Comparison of ENCODE assay signal across 9 mouse cellular contexts in genomic region chr1:52501688-52502133, GRCm38 (mm10). TPM values are rescaled to one million over a fixed set of nuclear protein-coding genes. Genes with fewer than 3 reads are reported as not detected.
DNase-seq lines count a peak whose midpoint lies in the region; ATAC-seq and TF ChIP-seq lines count a peak whose summit lies in the region.
"Had no signal": no experiment of that assay in that cellular context is flagged by ENCODE, and none has a peak within 500 bp of the region (broad histone marks: within the 10 kb centered on the region; RNA-seq: fewer than 3 reads in every experiment).

No protein-coding gene starts in this region.

- H3K9me3 ChIP-seq in heart, embryonic 16.5 days (replicated peaks; ENCODE audit: control insufficient read depth, low read length), result no peaks in the 10 kb centered on the region
- H3K9me3 ChIP-seq in intestine, postnatal 0 days (ENCODE audit: control insufficient read depth), result no peaks in the 10 kb centered on the region
- H3K9me3 ChIP-seq: embryonic facial prominence, embryonic 13.5 days had no signal

- H3K27ac ChIP-seq in heart, embryonic 16.5 days (ENCODE audit: low read length), result peak overlapping the region; percentile 27; the same call in 1 of the 2 replicates
- no peak overlapping the region for H3K27ac ChIP-seq in intestine, postnatal 0 days (ENCODE audit: low read depth, low read length)
- H3K27ac ChIP-seq: embryonic facial prominence, embryonic 13.5 days had no signal

- peaks cover 5% of the 10 kb centered on the region for H3K4me1 ChIP-seq in heart, embryonic 16.5 days (ENCODE audit: control insufficient read depth, insufficient read depth, low read length)
- no peaks in the 10 kb centered on the region for H3K4me1 ChIP-seq in intestine, postnatal 0 days (replicated peaks; ENCODE audit: control insufficient read depth, insufficient read depth, low read length)

- no peak for TF ChIP-seq CTCF in intestine, postnatal 0 days (IDR thresholded peaks at IDR 0.05; ENCODE audit: low read depth)

- no peaks in the 10 kb centered on the region for H3K36me3 ChIP-seq in heart, embryonic 16.5 days (ENCODE audit: control insufficient read depth, insufficient read depth)
- no peaks in the 10 kb centered on the region for H3K36me3 ChIP-seq in intestine, postnatal 0 days (ENCODE audit: control insufficient read depth, insufficient read depth)
- H3K36me3 ChIP-seq: embryonic facial prominence, embryonic 13.5 days had no signal

- 54% methylated on average over 10 of the region's 10 CpGs for WGBS in heart, embryonic 16.5 days
- WGBS in intestine, postnatal 0 days, result 26% methylated on average over 10 of the region's 10 CpGs

- H3K9ac ChIP-seq in heart, embryonic 16.5 days (ENCODE audit: low read length), result no peak overlapping the region
- no peak overlapping the region for H3K9ac ChIP-seq in intestine, postnatal 0 days (ENCODE audit: low read depth, low read length)
- H3K9ac ChIP-seq: embryonic facial prominence, embryonic 13.5 days had no signal

- no peak overlapping the region for H3K4me2 ChIP-seq in heart, embryonic 16.5 days (ENCODE audit: low read depth, low read length)
- no peak overlapping the region for H3K4me2 ChIP-seq in intestine, postnatal 0 days (replicated peaks; ENCODE audit: low read depth)

- no peak overlapping the region for H3K4me3 ChIP-seq in heart, embryonic 16.5 days (ENCODE audit: low read length)
- H3K4me3 ChIP-seq in intestine, postnatal 0 days (ENCODE audit: low read depth, low read length), result no peak overlapping the region
- H3K4me3 ChIP-seq: embryonic facial prominence, embryonic 13.5 days had no signal

- H3K27me3 ChIP-seq in heart, embryonic 16.5 days (ENCODE audit: control insufficient read depth, insufficient read depth, low read length), result no peaks in the 10 kb centered on the region
- H3K27me3 ChIP-seq in intestine, postnatal 0 days (replicated peaks; ENCODE audit: control insufficient read depth, insufficient read depth, low read length), result no peaks in the 10 kb centered on the region
- H3K27me3 ChIP-seq: embryonic facial prominence, embryonic 13.5 days had no signal

- DNase-seq in heart, adult 18-20 months, result no peak
- peak; percentile 67 for DNase-seq in Muller cell, postnatal 12 days (ENCODE audit: inconsistent ontology term)
- DNase-seq in kidney, adult 8-10 months, result peak; percentile 80 to 84
- DNase-seq in lung, postnatal 4 days, result peak; percentile 25 to 36
- DNase-seq in left cerebral cortex, adult 8-10 months (ENCODE audit: low spot score in 2 of 2), result no peak
- no peak for DNase-seq in ovary, adult 18-20 months (ENCODE audit: low spot score)

- ATAC-seq in heart, embryonic 16.5 days (replicated peaks; ENCODE audit: extremely low read depth, insufficient read depth, low FRiP score), result no peak
- ATAC-seq in intestine, postnatal 0 days, result no peak

RNA-seq across cellular contexts. Expression of gene Nab1, which starts 1.2 kb away (rescaled TPM):
- 15.9 and 16.0 TPM in 2 replicates for polyA plus RNA-seq in heart, embryonic 16.5 days (2015; fragmentation: Nextera tagmentation; extraction: Ambion mirVana)
- total RNA-seq in heart, adult 18-20 months (2021), result 10 to 100 TPM; 21.1 to 21.5 TPM
- total RNA-seq in left cerebral cortex, adult 8-10 months (2022), result 10 to 100 TPM; 30.7 to 42.1 (median 38.1) TPM
- polyA plus RNA-seq in intestine, postnatal 0 days (2015; fragmentation: Nextera tagmentation; extraction: Ambion mirVana), result 10.3 and 11.2 TPM in 2 replicates

Comparison
In these comparisons a context has a peak if more than half of its experiments do, and no peak if none do; other contexts are left out.
1. DNase-seq: peak in Muller cell, postnatal 12 days (single experiment), kidney, adult 8-10 months (2 of 2) and lung, postnatal 4 days (2 of 2); none in heart, adult 18-20 months (0 of 2), left cerebral cortex, adult 8-10 months (0 of 2) and ovary, adult 18-20 months (single experiment).